Mouse (Mus musculus) heart, postnatal 10 days (tissue): ENCODE measurements at regions not wholly inside any gene's neighbourhood (a gene's known extent, or its start where the extent isn't known, plus 50 kb on each side); places are given as distances from the start of the nearest gene placed in this dataset.

Experiments used
- DNase-seq, 2 experiments: peaks; one replicate each; pipeline ENCODE4 v3.0.0; 2021
- intact Hi-C: fragments of 180-260 bp; cut with DNase I; formaldehyde crosslinking; loops from one replicate; pipeline ENCODE4 v1.15.1; 2025

DNA sequence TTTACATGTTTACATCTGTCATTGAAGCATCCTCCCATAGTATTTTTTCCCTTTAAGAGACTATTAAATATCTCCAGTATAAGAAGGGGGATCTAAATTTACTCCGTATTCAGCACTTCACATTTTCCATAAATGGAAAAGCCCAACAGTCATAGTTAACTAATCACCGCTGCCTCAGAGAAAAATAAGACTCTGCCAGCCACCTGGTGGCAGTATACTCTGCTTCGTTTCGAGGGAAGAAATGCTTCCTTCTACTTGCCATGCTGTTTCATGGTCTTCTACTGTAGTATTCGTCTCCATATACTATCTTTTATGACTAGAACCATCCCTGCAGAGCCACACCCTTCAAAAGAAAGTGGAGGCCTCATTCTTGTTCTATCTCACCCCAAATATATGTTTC, 52.0 kb upstream of the Tro start:
- intact Hi-C loops, result loop anchor here (1.0 to 2.0 kb wide), 2 partner anchors 247 to 407 kb away; no protein-coding TSS in a partner anchor
- peak; percentile 44 to 57 for DNase-seq
